Mouse (Mus musculus) cerebellum, postnatal 14 days (tissue): ENCODE data around the gene Tmem129.
A peak's percentile ranks its signal among the peaks of the same experiment; 100 is the strongest.

Source experiments
- DNase-seq, 2 experiments: peaks; one replicate each; pipeline ENCODE4 v3.0.0; 2021; ENCODE audit warnings: mixed read lengths in 2 of 2

The Tmem129 gene

GRCm38 (mm10) chr5:33684932-33685331, 26.7 kb upstream of the Tmem129 start:
- DNase-seq: no peak

GRCm38 (mm10) chr5:33683897-33684652, 25.9 kb upstream of the Tmem129 start:
- peak; percentile 55 to 62 for DNase-seq

GRCm38 (mm10) chr5:33682963-33683362, 24.7 kb upstream of the Tmem129 start:
- no peak for DNase-seq

- no peak for DNase-seq
These were observed 23.6 kb upstream of the Tmem129 start for GRCm38 (mm10) chr5:33681611-33682388.

GRCm38 (mm10) chr5:33681044-33681443, 22.8 kb upstream of the Tmem129 start:
- no peak for DNase-seq

GRCm38 (mm10) chr5:33678244-33678643, 20.0 kb upstream of the Tmem129 start:
- no peak for DNase-seq

- peak; percentile 70 to 80 for DNase-seq
These were observed 17.7 kb upstream of the Tmem129 start for GRCm38 (mm10) chr5:33675964-33676363.

DNA sequence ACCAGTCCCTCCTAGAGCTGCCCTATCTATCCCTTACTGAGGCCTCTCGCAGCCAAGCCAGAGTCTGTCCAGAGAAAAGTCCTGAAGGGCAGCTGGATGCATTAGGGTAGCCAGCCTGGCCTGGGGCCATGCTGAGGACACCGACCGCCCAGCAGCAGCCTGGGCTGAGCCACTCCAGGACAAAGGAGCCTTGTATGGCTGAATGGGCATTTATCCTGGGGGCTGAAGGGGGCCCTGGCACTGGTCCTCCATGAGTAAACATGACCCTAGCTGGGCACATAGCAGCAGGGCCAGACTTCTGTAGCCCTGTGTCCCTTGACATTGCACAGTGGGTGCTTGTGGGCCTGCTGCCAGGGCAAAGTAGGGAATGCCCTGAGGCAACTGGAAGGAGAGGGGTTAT, 16.2 kb upstream of the Tmem129 start:
- DNase-seq: peak in 1 of 2 experiments; percentile 32

DNA sequence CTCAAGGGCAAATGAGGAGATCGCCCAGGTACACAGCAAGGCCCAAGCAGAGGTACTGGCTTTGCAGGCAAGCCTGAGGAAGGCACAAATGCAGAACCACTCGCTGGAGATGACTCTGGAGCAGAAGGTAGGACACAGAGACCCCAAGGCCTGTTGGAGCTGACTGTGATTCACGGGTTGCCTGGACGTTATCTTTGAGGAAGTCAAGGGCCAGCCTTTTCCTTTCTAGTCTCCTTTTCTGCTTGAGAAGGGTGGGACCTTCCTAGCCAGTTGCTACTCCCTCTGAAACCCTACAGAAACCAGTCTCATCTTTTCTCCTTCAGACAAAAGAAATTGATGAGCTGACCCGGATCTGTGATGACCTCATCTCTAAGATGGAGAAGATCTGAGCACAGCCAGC, 13.4 kb upstream of the Tmem129 start:
- no peak for DNase-seq

DNA sequence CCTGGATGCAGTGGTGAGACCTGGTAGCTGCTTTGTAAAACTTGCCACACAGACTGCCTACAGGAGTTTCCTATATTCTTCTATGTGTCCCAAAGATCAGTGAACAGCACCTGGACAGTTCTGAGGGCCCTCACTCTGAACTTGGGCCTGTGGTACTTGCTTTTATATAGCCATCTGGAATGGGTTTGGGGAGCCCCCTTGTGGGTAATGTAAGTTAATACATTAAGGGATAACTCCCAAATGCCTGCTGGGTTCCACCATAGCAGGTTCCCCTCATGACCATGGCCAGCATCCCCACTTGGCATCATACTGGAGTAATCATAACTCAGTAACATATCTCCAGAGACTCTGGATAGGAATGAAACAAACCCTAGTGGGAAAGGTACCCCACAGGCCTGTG, 10.0 kb upstream of the Tmem129 start:
- DNase-seq: peak; percentile 44 to 56

DNA sequence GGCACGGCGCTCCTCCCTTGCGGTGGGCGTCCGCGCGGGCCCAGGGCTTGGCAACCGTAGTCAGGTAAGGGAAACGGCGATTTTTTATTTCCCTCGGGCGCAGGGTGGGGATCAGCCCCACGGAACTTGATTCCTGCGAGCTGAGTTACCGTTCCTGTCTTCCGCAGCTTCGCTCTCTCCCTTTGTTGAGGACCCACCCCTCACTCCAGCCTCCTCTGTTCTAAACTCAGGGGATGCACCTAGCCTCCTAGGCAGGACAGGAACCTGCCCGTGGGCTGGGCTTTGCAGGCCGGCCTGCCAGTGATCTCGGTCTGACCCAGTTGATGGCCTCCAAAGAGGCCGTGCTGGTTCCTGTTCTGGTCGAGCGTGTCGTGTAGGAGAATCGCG, 441 bp upstream of the Tmem129 start:
- DNase-seq: no peak

DNA sequence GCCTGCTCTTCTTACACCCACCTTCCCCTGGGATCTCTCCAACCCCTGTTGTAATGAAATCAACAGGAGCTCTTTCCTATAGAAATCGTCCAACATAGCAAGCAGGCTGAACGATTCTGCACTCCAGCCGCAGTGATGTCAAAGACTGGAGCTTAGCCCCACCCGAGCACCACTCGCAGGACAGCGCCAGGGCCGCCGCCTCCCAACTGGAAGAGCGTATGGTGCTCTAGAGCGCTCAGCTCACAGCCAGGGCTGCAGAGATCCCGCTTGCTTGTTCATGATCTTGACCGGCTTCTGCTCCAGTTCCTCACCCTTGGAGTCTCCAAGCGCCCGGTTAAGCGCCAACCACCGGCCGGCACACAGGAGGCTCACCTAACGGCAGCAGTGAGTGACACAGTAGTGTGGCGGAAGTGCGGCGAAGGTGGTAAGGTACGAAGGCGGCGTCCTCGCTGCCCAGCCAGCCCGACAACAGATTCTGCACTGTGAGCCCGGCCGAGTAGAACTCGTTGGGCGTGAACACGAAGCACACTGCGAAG, 897 bp downstream of the Tmem129 start:
- DNase-seq: no peak

DNA sequence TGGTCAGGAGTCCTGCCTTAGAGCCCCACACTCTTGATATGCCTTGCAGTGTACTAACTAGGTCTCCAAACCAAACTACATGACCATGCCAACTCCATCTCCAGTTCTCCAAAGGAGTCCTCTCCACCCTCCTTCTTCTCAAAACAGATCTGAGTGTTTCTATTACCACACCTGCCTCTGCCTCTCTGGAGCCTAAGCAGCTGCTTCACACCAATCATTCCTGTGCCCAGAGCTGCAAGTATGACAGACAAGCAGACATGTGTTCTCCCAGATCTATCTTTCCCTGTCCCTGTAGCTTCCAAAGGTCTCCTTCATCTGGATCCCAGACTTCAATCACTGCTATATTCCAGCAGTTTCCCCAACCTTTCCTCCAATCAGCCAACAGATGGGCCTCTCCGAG, 1.5 kb downstream of the Tmem129 start:
- DNase-seq: no peak

DNA sequence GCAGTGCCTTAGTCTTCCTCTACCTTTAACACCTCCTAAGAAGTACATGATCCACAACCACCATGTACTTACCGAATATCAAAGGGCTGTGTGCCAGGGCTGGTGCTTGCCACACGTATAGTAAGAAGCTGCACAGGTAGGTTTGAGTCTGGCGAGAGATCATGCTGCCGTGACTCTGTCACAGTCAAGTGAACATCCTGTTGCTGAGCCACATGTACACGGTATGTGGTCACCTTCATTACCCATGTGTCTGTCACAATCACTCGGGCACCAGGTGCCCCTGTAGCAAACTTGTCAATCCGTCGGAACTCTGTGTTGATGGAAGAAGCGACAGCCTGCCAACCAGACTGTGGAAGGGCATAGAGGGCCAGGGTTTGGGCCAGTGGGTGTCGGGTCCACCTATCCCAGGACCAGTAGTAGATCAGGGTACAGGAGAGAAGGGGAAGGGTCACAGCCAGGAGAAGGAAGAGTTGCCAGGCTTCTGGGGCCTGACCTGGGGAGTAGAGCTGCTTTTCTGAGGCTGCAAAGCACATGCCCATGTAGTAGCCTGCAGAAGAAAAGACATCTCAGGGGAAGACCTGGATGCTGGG, 2.9 kb downstream of the Tmem129 start:
- peak in 1 of 2 experiments; percentile 27 for DNase-seq

DNA sequence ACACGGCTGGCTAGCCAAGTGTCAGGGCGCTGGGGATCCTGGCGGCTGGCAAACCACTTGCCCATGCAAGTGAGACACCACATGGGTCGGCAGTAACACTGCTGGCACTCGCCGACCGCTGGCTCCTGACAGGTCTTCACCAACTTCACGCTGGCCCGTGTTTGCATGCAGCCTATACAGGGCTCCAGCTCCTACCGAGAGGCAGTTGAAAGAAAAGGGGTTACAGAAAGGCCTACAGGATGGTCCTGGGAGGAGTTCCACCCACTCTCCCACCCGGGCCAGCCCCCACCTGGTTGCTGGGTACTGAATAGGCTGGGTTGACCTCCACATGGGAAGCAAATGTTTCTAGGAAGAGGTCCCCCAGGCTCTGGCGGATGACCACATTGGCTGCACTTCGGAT, 3.8 kb downstream of the Tmem129 start:
- DNase-seq: no peak

DNA sequence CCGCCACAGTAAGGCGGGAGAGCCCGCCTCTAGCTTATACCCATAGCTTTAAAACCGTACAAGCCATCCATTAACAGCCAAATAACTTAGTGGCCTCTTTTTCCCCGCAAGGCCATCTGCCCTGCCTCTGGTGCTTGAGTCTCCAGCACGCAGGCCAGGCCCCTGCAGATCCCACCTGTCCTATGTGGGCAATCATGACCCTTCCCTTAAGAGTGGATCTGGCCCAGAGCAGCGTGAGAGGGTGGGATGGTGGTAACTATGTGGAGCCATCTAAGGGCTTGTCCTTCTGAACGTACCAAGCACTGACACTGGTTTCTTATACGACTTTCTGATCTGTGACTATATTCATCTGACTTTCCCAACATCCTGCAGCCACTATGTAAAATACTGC, 5.4 kb downstream of the Tmem129 start:
- no peak for DNase-seq

GRCm38 (mm10) chr5:33651921-33652782, 6.1 kb downstream of the Tmem129 start, which contains the start of gene Slbp:
Gene Slbp (minus strand): TSS chr5:33652574.
- DNase-seq: peak; percentile 95 to 96

GRCm38 (mm10) chr5:33651541-33651920, 6.7 kb downstream of the Tmem129 start:
- peak in 1 of 2 experiments; percentile 24 for DNase-seq

DNA sequence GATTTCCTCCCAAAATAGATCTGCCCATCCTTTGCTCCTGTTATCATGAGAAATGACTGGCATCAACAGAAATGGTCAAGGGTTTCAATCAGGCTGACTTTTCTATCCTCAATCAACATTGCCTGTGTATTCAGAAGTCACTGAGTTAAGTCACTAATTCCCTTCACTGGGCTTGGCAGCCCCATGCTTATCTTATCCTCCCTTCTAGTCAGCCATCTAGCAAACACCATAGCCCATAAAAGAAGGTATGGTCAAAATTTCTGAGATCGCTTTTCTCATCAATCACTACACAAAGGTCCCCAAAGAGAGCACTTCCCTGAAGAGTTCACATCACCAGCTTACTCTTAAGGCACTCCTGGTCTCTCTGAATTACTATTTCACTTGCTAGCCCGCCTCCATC, 7.2 kb downstream of the Tmem129 start:
- DNase-seq: no peak

- peak; percentile 69 to 73 for DNase-seq
These were observed 17.6 kb downstream of the Tmem129 start for GRCm38 (mm10) chr5:33640652-33641051.

DNA sequence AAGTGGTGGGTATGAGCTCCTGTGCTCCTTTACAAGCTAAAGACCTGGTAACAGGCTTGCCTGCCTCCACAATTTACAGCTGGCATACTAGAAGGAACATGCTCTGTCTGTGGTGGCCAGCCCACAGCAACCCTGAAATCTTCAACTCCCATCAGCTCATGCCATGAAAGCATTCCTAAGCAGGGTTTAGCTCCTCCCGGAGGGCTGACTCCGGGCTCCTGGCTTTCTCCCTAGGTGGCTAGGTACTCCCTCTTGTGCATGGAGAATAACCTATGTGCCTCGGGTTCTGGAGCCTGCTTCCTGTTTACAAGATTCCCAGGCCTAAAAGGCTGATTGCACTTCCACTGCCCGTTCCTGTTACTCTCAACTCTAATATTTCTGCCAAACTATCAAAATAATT, 19.4 kb downstream of the Tmem129 start:
- DNase-seq: no peak

GRCm38 (mm10) chr5:33637606-33638350, 20.4 kb downstream of the Tmem129 start:
- DNase-seq: no peak
